Mouse (Mus musculus) embryo, embryonic 11.5 days (tissue): ENCODE results near the gene Immt.
A peak's percentile ranks its signal among the peaks of the same experiment; 100 is the strongest.

ENCODE experiments used
- DNase-seq: peaks from one replicate; pipeline ENCODE4 v3.0.0-alpha.2; 2012; ENCODE audit warnings: low read depth, low spot score

Immt gene

DNA sequence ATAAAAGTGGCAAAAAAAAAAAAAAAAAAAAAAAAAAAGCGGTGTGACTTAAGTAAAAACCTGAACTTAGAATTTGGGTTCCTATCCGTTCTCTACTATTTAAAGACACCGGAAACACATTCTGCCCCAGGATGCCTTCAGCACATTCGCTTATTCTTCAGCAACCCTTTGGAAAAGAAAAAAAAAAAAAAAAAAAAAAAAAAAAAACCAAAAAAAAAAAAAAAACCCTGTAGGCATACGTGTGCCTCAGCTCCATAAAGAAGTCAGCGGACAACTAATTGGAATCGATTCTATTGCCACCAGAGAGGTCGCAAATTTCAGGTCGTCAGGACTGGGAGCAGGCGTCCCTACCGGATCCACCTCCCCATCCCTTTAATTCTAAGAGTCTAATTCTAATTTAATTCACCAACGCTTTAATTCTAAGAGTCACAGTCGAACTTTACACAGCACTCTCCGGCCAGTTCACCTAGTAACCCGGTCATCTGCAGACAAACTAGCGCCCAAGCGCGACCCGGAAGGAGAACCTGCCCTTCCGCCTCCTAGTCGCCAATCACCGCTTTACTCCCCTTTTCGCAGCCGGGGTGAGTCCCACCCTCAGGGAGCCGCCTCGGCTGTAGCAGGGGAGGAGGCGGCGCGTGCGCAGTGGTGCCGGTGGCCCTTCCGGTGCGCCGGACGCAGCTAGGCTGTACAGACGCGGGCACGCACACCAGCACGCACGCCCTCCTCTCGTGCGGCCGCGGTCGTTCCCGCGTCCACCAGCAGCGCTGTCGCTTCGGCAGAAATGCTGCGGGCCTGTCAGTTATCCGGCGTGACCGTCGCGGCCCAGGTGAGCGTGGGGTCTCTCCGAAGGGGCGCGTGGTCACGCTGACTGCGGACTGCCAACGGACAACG is at the start of gene Immt:
TSS of gene Immt (plus strand) at position 642 of the 891 bp plus-strand sequence.
- peak; percentile 92 for DNase-seq

DNA sequence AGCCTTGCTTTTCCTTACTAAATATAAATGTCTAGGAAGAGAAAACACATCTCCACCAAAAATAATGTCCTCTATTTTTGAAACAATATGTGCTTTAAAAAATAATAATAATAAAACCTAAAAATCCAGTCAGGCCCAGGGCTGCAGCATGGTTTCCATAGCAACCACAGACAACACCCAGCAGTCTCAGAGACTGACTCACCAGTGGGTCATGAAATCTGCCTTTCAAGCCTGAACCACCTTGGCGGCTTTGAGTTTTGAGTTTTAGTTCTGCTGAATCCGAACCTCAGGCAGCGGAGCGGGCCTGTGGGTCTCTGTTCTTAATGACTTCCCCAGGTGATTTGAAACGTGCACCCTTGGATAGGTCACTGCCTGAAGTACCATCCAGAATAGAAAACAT is 48.0 kb upstream of the Immt start:
- no peak for DNase-seq

DNA sequence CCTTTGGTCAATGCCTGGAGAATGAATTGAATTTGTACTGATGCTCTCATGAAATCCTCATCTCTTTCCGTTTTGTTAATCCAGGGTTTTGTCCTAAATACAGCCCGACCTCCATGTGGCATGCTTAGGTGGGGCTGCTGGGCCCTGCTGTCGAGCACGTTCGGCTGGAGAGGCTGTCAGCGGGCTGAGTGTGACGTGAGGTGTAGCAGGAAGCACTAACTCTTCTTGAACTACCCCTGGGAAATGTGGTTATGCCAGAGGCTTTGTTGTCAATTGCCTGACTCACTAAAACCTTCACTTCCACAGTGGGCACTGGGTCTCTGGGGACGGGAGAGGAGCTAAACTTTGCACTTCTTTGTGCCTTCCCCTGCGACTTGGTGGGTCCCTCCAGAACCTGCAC is 42.8 kb upstream of the Immt start:
- DNase-seq: no peak

DNA sequence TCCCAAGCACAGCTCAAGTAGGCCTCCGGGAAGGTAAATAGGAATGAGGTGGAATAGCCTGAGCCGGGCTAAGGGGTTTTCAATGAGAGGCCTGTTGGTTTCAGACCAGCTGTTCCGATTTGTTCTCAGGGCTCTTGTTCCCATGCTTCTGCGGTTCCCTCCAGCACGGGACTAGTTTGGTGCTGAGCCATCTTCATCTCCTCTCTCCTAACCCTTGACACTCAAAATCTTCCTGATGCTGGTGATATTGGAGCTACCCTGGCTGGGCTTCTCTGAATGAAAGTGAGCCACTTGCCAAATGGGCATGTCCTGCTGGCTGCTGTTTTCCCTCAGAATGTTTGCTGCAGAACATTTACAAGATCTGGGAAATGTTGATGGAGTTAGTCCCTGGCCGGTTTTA is 39.4 kb upstream of the Immt start:
- DNase-seq: no peak

DNA sequence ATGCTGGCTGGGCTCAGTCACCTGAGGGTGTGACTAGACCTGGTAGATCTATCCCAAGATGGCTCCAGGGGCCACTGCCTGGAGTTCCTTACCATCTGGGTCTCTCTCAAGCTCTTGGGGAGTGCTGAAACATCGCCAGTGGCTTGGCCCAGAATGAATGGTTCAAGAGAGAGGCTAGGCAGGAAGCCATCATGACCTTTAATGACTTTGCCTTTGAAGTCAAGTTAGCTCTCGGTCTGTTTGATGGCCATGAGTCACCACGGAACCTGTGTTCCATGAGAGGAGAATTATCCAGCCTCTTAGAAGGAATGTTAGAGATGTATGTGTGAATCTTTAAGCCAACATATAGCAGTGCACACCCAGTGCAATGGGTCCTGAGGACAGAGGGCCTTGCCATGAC is 31.7 kb upstream of the Immt start:
- no peak for DNase-seq

DNA sequence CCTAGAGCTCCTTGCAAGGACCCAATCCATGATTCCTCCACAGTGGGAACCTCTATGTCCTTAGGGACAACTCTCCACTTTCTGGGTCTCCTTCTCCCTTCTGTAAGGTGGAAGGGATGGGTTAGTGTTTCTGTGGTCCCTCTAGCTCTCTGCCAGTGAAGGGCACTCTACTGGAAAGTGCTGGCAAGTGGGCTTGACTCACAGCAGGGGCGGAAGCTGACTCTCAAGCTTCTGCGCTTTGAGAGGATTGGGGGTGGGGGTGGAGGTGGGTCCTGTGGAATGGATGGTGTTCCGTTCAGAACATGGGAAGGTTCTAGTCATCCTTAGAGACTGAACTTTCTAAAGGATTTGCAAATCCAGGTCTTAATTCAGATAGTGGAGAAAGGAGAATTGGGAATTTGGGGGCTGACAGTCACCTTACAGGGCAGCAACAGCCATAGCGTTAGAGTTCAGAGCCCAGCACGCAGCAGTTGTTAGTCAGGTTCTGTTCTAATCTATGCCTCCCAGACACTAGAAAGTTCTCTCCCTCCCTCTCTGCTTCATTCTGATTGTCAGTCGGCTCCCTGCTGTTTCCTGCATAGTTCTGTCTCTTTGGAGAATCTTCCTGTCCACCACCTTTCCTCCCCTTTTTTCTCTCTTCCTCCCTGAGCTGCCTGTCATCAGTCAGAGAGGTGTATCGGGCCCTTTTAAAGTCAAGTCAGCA is 30.0 kb upstream of the Immt start:
- DNase-seq: no peak

DNA sequence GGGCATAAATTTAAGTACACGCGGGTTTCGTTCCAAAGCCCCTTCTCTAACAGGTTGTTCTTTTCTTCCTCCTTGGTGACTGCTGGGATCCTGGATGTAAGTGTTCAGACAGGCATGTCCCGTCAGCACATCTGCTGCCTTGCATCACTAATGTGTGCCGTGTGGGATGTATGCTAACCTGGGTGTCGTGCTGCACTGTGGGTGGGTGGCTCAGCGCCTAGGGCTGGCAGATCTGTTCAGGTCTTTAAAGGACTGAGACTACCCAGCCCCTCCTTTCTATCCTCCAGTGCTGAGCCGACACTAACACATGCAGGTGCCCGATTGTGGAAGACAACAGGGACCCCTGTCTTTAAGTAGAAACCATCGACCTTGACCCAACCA is 29.4 kb upstream of the Immt start:
- no peak for DNase-seq

DNA sequence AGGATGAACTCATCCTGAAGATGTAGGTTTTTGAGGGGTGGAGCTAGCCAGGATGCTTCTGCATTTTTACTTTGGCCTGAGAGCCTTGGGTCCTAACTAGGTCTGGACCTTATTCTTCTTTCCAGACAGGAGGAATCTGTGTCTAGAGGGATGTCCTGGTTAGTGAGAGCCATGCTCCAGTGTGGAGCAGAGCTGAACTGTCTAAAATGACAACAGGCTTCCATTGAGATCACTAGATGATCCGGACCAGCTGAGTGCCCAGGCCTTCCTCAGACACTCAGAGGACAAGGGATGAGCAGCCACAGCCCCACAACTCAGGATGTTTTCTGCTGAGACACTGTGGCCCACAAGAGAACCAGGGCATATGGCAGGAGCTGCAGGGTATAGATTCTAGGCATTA is 27.5 kb upstream of the Immt start:
- no peak for DNase-seq

DNA sequence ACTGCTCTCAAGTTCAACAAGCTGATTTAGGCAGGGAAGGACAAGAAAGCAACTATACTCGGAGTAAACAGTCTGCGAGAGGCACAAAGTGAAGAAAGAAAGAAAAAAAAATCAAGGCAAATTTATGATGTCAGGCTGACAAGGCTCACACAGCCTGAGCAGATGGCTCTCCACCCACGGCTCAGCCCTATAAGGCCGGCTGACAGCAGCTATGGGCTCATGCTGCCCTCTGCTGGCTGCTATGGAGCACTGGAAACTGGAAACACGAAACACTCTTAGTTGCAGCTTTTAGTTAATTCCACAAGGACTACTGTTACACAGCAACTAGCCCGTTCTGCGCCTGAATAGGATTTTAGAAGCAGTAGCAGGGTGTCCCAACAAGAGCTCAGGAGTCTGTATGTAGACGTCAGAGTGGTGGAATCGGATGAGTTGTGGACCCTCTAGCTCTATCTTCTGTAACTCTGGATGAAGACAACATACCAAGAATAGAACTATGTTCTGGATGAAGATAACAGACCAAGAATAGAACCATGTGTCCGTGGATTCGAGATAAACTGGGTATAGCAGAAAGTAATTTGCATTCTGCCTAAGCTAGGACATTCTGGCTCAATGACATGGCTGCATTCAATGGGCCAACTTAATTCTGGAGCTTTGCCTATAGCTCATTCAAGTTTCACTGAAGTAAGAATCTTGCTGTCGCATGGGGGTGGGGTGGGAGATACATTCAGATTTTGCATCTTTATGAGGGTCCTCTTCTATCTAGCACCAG is 26.9 kb upstream of the Immt start:
- peak; percentile 73 for DNase-seq

DNA sequence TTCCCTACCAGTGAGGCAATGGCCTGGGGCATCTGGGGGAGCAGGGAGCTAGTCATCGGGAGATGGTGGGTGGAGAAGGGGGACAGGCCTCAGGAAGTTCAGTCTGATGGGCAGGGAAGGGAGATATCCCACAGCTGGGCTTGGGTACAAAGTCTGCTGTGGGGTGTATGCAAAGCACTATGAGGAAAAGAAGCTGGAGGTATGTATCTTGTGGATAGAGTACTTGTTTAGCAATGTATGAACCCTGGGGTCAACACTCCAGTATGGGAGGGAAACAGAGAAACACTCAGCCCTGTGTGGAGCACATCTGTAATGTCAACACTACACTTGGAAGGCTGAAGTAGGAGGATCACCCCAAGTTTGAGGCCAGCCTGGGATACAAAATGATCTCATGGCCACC is 24.4 kb upstream of the Immt start:
- no peak for DNase-seq

DNA sequence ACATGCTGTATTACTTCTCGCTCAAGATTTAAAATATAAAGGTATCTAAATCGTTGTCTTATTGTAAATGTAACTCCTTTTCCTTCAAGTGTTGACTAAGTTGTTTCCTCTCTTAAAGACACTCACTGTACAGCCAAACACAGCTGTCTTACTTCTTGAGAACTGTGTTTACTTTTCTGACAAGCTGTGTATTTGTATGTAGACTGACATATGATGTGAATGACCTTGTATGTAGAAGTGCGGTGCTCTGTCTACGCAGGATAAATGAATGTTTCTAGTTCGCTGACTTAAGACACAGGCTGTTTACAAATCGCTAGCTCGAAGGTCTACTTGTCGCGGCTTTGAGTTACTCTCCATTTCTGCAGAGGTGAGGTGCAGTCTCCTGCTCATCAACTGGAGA is 21.2 kb upstream of the Immt start:
- DNase-seq: no peak

DNA sequence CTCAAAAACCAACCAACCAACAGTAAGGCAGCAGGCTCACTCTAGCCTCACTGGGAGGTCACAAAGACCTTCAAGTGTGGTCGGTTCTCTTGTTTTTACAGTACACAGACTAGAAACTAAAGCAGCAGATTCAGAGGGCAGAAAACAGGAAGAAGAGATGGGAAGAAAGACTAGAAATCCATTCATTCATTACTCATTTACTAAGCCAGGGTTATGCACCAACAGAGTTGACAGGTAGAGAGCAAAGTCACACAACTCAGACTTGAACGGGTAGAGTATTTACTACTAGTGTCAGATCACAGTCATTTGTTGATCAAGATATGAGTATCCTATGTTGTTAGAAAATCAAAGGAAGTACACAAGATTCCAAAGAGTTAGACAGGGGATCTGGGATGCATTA is 18.3 kb upstream of the Immt start:
- no peak for DNase-seq

DNA sequence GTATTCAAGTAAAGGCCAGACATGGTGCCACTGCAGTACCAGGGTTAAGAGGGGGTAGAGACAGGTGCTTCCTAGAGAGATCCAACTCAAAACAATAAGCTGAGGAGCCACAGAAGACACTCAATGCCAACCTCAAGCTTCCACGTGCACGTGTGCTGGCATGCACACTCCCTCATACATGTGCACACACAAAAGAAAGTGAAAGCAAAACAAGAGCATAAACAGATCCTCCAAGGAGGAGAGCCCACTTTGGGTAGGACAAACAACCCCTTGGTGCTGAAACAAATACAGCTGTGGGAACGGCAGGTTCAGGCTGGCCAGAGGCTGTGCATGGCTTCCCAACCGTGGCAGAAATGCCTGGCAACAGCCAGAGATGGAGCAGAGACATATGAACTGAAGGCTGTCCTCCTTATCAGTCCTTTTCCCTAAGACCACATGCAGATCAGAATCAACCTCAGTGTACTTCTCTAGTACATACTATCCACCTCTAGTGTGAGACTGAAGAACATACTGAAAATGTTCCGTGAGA is 11.3 kb upstream of the Immt start:
- no peak for DNase-seq

DNA sequence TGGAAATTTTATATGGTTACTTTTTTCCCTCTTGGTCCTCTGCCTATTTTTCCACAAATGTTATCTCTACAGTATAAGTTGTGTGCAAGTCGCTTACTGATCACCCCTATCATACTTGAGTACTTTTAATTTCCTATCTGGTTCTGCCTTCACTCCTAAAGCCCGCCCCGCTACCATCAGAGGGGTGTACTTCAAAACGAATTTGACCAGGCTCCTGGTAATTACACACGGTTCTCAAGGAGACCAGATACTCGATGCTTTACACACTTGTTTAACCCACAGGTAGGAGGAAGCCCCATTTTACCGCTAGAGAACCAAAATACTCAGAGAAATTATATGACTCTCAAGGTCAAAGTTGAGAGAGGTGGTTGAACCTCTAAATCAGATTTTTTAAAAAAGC is 8.0 kb upstream of the Immt start:
- no peak for DNase-seq

DNA sequence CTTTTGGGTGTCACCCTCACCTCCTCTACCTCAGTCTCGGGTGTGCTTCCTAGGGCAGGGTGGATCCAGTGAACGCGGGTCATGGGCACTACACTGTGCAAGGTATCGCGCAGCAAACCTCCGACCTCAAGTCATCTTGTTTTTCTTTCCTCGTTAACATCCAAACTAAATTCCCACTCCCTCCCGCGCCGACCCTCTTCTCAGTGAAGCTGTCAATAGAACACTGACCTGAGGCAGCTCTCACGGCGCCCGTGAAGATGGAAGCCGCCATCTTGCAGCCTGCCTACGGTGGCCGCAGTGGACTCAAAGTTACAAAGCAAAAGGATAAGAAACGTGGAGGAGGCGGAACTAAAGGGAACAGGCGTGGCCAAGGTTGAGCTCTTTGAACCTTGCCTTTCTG is 7.6 kb upstream of the Immt start:
- peak; percentile 79 for DNase-seq

DNA sequence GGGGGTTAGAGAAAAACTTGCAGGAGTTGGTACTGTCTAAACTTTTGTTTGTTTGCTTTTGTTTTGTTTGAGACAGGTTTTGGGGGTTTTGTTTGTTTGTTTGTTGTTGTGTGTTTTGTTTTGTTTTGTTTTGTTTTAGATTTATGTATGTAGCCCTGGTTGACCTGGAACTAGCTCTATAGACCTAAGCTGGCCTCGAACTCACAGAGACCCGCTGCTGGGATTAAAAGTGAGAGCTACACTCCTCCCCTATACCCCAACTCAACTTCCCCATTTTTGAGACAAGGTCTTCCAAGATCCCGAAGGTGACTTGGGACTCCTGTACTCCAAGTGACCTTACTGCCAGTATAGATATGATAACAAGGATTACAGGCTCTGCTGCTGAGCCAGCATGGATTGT is 7.2 kb upstream of the Immt start:
- no peak for DNase-seq

DNA sequence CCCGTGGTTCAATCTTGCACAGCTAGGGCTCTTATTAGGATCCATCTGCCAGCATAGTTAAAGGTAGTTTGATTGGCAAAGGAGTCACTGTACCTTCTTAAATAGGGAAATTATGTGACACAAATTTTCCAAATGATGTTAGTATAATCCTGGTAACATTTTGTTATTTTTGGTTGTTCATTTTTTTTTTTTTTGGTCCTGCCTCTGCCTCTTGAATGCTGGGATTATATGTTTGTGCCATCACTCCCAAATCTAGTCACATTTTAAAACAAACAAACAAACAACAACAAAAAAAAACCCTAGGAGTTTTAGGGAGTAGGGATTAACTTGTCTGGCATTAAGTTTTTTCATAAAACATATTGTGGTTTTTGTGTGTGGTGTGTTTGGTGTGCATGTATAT is 4.3 kb upstream of the Immt start, which contains the start of gene Mrpl35:
TSS of gene Mrpl35 (minus strand) at position 101 of the 400 bp plus-strand sequence.
- no peak for DNase-seq

DNA sequence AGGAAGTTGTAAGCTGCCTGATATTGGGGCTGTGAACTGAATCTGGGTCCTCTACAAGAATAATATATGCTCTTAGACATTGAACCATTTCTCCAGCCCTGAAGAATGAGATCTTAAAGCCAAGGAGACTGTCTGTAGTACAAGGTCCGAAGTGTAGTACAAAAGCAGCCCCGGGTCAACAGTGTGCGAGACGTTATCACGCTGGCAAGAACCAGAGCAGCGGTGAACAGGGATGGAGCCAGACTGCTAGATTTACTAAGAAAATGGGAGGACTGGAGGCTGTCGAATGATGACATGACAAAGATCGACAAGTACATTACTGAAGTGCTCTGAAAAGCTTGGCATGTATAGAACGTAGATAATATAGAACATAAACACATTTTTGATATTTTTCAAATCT is 1.4 kb upstream of the Immt start:
- no peak for DNase-seq

DNA sequence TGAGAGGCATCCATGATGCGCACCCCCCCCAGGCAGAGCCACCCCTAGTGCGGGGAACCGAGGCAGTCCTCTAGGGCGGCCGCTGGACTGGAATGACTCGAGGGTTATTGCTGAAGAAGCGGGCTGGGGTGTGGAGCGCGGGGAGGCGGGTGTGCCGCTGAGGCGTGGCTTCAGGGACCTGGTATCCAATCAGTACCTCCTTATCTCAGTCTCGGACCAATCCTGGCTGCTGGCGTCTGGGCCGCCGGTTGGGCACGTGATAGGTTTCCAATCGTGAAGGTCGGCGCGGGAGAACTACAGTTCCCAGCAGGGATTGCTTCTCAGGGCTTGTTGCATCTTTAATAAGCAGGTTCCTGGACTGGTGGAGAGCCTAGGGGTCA is 440 bp downstream of the Immt start:
- DNase-seq: peak; percentile 90

DNA sequence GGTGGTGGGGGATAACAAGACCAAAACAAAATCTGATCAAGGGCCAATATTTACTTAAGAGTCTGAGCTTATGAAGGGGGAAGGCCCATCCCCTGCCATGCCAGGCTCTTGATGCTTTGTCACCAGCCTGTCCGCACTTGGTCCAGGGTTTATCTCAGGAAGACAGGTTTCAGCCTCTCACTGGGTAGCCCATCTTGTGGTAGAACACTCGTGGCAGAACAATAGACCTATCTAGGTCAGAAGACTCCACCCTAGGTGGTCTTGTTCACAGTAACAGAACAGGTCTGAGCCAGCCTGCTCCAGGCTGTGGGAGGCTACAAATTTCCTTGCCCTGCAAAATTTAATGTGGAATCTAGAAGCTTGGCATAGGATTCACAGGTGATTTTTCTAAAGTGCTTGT is 5.7 kb downstream of the Immt start:
- DNase-seq: no peak

DNA sequence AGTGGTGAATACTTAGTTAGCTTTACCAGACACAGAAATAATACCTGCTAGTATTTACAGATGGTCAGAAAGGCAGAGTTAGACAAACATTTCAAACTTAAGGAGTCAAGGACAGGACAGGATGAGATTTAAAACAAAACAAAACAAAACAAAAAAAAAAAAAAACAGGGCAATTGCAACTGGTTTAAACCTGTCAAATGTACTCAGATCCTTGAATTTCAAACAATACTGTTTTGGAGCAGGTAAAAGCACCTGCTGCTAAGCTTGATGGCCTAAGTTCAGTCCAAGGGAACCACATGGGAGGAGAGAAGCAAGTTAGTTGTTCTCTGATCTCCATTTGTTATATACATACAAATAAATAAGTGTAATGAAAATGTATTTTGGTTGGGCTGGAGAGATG is 8.7 kb downstream of the Immt start:
- no peak for DNase-seq

DNA sequence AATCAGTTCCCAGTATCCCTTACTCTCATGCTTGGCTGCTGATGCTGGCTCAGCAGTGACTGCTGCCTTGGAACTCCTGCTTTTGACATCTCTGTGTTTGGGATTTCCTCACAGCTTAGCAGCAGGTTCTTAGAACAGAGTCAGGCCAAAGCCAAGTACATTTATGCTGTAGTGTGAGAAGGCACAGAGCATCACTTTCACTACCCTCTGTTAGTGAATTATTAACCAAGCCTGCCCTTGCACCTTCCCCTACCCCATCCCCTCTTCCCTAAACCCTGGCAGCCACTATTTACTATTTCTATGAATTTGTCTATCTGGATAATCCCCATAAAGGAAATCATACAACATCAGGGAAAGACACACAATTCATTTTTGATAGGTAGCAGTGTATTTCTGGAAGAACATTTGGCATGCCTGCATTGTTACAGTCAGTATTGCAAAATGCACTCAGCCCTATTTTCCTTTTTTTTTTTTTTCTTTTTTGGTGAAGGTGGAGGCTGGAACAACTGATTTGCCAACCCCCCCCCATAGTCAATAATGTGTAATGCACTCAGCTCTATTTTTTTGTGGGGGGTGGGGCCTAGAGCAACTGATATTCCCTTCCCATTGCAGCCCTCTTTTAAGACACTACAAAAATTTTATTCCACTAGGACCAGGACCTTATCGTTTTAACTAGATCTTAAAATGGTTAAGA is 9.6 kb downstream of the Immt start:
- DNase-seq: no peak
